Mouse (Mus musculus): ENCODE results near the gene Rpl9-ps1.

Rpl9-ps1 gene

DNA sequence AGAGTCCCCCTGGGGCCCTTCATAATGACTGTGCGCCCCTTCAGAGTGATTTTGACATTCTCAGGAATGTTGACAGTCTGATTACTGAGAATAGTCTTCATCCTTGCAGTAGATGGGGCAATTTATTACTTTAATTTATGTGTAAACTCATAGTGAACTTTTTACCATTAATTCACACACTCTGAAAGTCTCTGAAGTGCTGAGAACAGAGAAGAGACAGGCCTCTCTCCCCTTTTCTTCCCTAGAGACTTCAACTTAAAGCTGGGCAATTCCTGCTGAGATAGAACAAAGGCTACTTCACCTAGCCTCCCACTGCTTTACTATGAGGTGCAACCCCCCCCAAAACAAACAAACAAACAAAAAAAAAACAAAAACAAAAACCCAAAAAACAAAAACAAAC is at the start of gene Rpl9-ps1:
TSS of gene Rpl9-ps1 (minus strand) at position 101 of the 400 bp plus-strand sequence.
- no peak for DNase-seq (ENCODE audit: low spot score in 2 of 2)

DNA sequence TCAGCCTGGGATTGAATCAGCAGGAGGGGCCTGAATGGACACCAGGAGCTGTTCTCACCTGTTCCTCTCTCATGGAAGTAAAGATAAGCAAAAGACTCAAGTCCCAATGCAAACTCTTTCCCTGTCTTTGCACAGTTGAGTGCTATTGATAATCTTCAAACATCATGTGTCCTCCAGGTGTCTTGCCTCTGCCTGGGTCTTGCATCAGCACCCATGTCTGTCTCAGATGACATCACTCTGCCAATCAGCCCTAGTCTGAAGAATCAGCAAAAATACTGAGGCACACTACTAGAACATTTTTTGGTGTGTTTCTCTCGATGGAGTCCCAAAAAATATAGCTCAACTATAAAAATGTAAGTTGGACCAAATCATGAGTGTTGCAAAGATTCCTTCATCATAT is 46.6 kb upstream of the Rpl9-ps1 start:
- no peak for DNase-seq (ENCODE audit: low spot score in 2 of 2)

DNA sequence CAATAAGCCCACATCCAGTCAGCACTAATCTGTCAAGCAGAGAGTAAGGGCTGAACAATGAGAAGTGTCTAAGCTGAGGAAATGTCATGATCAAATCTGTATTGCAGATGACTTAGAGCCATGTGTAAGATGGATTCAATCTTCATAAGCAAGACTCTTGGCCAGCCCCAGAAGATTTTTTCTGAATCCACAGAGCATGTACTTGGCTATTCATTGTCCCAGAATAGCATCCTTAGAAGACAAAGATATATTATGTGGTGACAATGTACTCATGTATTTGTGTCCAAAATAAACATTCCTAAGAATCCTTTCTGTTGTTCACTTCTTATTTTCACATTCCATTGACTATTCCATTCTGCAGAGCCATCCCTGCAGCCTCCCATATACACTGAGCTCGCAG is 44.5 kb upstream of the Rpl9-ps1 start:
- no peak for DNase-seq (ENCODE audit: low spot score in 2 of 2)

DNA sequence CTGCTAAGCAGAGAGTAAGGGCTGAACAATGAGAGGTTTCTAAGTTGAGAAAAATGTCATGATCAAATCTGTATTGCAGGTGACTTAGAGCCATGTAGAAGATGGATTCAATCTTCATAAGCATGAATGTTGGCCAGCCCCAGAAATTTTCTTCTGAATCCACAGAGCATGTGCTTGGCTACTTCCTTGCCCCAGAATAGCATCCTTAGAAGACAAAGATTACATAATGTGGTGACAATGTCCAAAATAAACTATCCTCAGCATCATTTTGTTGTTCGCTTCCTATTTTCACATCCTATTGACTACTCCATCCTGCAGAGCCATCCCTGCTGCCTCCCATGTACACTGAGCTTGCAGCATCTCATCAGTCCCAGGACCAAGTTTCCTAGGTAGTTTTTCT is 30.2 kb upstream of the Rpl9-ps1 start:
- DNase-seq (ENCODE audit: low spot score in 2 of 2): no peak

DNA sequence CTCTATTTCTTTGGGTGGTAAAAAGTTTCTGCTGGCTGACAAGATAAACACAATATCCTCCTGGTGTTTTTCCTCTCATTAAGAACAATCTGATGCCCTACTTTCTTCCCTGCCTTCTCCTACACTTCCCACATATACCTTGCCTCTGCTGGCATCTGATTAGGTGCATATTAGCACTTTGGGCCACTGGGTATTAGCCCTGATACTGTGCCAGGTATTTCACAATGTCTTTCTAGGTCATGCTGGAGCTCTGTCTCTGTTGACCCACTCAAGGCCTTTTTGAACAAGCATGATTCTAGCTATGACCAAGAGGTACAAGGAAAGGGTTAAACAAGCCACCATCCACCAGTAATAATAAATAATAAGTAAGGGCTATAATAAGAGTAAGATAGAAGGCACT is 26.3 kb upstream of the Rpl9-ps1 start:
- DNase-seq (ENCODE audit: low spot score in 2 of 2): no peak

DNA sequence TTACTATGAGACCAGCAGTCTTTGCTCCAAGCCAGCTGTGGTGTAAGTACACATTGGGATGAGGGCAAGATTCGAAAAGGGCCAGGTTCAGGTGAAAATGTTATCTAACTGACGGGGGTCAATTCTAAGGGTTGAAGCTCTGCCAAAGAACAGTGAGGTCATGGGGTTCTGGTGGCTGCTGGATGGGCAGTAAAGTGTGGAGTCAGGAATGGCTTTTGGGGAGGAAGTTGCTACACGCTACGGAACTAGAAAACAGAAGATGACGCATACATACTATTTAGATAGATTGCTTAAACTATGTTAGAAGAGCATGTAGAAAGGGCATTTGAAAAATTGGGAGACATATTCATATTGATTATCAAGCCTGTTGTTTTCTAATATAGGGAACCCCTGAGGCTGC is 18.1 kb upstream of the Rpl9-ps1 start:
- no peak for DNase-seq (ENCODE audit: low spot score in 2 of 2)

DNA sequence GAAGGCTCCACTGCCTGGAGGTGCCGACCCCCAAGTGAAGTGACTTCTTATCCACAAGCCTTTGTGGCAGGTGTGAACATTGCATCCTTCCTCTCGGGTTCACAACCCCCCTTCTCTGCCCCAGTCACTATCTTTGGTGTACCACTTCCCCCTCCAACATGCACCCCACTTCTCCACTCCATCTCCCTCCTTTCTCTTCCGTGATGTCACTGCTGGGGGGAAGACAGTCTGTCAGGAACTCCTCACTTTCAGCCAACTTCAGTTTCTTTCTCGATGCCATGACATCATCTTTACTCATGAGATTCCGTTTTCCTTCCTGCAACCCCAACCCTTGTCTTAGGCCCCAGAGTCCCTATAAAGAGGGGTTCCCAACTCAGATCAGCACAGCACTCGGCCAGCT is 16.8 kb upstream of the Rpl9-ps1 start, which contains the start of gene Ccl4:
TSS of gene Ccl4 (plus strand) at position 381 of the 400 bp plus-strand sequence.
- DNase-seq (ENCODE audit: low spot score in 2 of 2): no peak

DNA sequence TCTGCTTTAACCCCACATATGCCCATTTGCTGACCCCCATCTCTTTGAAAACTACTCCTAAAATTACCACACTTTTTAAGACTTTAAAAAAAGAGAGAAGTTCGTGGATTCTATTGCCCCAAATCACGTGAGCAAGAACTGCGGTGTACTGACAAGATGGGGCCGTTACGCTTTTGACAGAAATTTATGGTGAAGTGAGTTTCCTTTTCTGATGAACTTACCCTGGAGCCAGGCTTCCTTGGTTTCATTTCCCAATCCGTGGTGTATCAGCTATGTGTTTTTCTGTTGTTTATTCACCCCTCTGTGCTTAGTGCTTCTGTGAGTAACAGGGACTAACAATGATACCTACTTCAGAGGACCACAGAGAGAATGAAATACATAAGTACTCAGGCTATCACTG is 13.4 kb upstream of the Rpl9-ps1 start:
- DNase-seq (ENCODE audit: low spot score in 2 of 2): no peak

DNA sequence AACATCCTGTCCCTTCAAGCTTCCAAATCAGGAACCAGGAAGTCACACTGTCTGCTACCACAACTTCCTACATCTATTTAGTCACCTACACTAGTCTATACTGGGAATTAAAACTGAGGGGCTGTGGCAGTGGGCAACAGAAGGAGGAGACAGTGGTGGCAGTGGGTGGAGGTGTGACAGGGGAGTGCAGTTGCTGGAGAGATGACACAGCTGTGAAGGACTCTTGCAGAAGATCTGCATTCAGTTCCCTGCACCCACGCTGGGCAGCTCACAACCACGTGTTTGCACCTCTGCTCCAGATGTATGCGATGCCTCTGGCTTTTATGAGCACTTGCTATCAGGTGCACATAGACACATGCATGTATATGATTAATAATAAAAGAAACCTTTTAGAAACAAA is 12.1 kb upstream of the Rpl9-ps1 start:
- DNase-seq (ENCODE audit: low spot score in 2 of 2): no peak

DNA sequence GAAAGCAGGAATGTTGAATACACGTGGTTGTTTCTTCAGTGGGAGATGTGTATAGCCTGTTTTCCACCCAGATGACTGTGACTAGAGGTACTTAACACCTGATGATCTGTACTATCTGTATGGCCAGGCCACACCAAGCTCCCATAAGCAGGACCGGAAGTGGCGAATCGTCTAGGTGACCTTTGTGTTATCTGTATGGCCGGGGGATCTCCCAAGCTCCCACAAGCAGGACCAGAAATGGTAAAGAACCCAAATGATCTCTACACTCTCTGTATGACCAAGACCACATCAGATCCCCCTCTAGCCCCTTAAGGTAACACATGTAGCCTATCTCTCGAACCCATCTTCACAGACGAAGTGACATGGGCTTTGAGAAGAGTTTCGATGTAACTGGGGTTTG is 9.2 kb upstream of the Rpl9-ps1 start:
- no peak for DNase-seq (ENCODE audit: low spot score in 2 of 2)

DNA sequence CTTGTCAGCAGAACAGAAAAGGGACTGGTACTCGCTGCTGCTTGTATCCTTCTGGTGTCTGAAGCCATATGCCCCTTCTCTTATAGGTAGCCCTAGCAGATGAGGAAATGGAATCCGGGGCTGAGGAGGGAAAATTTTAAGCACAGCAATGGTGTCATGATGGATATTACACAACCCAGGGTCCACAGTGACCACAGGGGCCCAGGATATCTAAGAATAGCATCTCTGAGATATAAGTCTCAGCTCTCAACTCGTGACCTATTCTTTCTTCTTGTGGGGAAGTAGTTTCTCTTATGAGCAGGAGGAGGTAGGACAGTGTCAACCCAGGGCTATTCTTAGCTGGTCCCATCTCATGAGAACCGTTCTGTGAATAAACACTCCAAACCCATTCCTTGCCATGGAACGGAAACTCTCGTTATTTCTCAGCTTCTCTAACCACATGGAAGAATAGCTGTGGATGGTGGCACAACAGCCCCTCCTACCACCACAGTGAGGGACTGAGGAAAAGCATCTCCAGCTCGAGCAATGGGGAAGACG is 4.0 kb upstream of the Rpl9-ps1 start, which contains the start of gene Ccl3:
TSS of gene Ccl3 (minus strand) at position 51 of the 537 bp plus-strand sequence.
- no peak for DNase-seq (ENCODE audit: low spot score in 2 of 2)

DNA sequence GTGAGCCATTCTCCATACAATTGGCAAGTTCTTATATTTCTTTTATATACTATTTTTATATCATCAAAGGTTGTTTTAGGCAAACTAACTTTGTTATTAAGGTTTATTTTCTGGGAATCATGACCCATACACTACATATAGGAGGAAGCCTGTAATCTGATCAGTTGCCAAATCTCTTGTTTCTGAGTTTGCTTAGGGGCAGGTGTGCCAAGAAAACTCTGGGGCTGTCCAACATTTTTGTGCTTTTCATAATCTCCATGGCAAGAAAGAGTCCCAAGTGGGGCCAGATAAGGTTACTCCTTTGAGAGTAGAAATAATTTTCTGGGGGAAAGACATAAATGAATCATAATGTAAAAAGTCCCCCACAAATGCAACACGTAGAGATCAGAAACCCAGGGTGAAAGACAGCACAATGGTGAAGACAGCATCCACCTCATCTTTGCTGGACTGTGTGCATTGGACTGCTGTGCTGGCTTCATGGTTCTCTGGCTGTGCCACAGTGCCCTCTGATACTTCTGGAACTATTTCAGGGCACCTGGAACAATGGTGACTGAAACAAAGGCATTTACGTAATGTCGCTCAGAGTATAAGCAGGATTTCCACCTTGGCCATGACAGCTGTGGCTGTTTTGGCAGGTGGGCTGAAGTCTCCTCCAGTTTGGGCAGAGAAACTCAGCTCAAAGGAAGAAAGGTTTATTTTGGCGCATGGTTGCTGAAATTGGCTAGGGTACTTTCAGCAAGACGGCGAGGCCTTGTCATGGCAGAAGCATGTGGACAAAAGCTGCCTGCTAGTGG is 1.1 kb upstream of the Rpl9-ps1 start:
- no peak for DNase-seq (ENCODE audit: low spot score in 2 of 2)

DNA sequence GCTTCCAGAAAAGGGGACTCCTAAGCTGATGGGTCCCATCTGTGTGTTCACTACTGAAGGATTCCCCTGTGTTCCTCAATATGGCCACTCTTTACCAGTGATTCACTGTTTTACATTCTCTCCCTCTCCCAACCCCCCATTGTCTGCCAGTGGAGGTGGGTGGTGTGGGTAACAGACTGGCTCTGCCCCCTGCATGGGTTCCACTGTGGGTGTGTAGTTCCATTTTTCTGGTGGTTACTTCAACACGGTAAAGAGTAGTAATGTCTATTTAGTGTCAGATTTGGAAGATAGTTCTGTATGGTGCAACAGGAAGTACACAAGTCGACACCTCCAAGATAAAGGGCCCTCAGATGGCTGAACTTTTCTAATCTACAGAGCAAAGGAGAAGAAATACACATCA is 4.2 kb downstream of the Rpl9-ps1 start:
- no peak for DNase-seq (ENCODE audit: low spot score in 2 of 2)

DNA sequence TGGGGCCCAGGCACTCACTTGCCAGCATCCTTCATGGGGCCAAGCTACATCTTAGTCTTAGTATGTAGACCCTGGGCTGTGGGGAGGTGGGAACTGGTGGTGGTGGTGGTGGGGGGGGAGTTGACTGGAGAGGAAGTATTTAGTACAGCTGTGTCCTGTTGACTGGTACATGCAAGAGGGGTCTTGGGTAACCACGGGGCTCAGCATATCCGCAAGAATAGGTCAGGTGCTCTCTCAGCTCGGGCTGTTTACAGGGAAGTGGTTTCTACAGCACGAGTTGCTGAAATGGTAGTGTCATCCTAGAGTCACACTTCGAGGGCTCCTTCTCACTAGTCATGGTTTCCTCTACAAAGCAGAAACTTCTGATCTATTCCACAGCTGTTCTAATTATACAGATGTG is 5.3 kb downstream of the Rpl9-ps1 start:
- DNase-seq (ENCODE audit: low spot score in 2 of 2): peak in 1 of 2 experiments; percentile 17

DNA sequence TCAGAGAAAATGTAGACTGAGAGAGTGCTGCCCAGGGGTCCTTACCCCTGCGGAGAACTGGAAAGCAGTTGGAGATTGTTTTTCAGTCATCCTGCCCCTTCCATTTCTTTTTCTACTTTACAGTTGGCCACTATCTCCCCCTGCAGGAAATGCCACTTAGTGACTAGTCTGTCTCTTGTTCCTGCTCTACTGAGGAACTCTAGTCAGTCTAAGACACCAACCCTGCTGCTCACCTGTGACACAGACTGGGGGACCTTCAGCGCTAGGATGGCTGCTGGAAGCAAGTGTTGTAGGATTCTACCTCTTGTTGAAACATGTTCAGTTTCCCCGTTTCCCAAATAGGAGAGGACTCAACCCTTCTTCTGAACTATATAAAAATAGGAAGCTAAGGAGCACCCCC is 5.9 kb downstream of the Rpl9-ps1 start:
- peak in 1 of 2 experiments; percentile 21 for DNase-seq (ENCODE audit: low spot score in 2 of 2)

DNA sequence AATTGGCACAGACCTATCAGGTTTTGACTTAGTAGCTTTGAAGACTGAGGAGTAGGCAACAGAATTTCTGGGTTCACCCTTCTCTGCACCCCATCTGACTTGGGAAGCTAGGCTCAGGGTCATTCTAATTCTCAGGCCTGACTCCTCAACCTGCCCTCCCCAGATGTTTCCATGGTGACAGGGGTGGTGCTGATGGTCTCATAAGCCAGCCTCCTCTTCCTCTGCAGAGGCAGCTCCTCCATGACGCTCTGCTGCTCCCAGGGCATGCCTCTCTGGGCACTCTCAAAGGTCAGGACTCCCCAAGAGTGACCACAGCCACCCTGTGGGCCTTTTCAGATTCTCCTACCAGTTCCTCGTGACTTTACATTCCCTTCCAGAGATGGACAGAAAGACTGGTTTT is 6.5 kb downstream of the Rpl9-ps1 start:
- DNase-seq (ENCODE audit: low spot score in 2 of 2): no peak

DNA sequence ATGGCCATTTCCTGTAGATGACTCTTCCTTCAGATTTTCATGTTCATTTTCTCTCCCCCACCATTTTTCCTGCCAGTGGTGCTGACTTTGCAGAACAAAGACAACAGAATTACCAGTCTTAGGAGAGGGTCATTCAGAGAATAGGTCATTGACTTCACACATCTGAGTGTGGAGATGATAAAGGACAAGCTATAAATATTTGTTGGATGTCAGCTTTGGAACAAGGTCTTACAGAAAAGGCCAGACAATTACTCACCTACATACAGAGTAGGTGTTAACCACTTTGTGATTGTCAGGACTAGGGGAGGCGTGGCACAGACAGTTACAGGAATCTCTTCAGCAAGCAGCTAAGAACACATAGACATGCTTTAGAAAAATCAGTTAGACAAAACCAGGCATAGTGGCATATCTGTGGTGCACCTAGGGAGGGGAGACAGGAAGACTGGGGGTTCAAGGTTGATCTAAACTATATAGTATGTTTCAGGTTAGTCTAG is 8.6 kb downstream of the Rpl9-ps1 start:
- DNase-seq (ENCODE audit: low spot score in 2 of 2): no peak

DNA sequence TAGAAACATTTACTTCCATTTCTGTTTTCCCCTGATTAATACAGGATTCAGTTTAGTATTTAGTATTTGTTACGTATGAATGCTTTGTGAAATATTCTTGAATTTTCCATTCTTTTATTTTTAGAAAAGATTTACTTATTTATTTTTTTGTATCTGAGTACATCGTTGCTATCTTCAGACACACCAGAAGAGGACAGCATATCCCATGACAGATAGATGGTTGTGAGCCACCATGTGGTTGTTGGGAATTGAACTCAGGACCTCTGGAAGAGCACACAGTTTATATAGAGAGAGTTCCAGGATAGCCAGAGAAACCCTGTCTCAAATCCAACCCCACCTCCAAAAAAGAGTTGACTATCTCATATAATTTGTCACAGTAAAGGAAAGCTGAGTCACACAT is 10.5 kb downstream of the Rpl9-ps1 start:
- DNase-seq (ENCODE audit: low spot score in 2 of 2): no peak

DNA sequence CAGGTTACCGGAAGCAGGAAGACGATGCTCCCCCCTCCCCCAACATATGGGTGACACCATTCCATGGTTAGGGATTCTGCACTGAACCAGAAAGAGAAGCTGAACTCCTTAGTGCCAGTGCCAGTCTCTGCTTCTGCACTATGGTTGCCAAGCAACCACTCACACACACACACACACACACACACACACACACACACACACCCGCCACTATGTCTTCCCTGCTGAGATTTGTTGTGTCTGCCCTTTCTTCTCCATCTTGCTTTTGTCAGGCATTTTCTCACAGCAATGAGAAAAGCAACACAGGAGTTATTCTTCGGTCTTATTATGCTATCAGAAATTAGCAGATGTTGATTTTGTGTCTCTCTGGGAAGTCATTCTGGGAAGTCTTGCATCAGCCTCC is 11.0 kb downstream of the Rpl9-ps1 start:
- DNase-seq (ENCODE audit: low spot score in 2 of 2): no peak

DNA sequence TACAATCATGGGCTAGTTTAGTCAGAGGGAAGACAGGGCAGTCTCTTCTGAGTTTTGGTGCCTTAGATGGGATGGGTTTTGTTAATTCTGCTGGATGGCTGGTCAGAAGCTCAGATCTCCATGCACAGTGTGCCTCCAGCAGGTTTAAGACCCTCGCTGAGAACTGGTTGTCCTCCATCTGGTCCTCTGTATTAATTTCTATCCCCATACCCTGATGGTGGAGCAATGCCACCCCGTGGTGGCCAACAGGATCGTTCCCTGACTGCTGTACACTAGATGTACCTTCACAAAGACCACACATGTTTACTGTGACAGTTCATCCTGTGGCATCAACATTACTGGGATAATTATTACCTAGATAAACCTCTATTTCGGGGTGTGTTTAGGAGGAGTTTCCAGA is 12.7 kb downstream of the Rpl9-ps1 start:
- no peak for DNase-seq (ENCODE audit: low spot score in 2 of 2)

DNA sequence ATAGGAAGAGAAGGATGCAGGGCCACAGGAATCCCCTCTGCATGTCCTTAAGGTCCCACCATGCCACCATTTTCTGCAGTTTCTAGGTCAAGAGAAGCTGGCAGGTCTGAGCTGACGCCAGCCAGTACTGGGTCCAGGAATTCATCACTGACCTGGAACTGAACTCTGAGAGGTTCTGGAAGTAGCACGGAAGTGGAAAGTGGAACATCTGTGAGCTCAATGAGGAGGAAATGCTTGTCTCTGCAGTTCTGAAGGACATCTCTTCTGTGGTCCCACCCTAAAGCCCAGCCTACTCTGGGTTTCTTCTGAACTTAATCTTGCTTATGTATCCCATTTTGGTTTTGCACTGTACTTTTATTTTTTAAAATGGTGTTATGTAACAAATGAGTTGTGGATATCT is 14.4 kb downstream of the Rpl9-ps1 start:
- DNase-seq (ENCODE audit: low spot score in 2 of 2): no peak

DNA sequence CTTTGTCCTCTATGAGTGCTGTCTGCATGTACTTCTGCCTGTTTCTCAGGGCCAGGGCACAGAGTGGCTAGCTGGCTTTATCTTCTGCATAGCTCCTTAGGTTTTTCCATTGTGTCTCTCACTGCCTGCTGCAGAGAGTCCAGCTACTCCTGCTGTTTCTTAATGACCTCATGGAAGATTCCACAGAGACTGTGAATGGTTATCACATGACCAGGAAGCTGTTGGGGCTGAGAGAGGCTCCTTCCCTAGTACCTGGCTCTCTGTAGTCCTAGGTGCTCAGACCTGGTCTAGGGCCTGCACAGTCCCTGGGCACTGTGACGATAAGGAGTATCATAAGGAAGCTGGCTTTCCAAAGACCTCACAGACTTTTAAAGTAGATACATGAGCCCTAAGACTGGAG is 14.8 kb downstream of the Rpl9-ps1 start:
- no peak for DNase-seq (ENCODE audit: low spot score in 2 of 2)

DNA sequence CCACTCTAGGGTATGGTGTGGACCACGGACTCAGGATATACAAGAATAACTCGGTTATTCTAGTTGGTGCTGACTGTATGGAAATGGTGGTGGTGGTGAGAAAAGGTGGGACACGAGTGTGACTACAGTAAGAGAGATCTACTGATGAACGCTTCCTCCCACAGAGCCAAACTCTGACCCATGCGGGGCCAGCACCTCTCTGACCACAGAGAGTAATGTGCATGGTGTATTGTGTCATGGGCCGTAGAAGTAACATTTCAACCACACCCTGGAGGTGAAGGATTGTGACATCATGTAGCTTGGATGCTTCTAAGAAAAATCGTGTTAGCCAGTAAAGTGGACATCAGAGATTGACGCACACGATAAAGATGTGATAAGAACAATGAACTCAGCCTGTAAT is 16.6 kb downstream of the Rpl9-ps1 start:
- DNase-seq (ENCODE audit: low spot score in 2 of 2): no peak
